Mouse (Mus musculus) frontal cortex, postnatal 14 days (tissue): Measurements from ENCODE around the gene Skint3.
"Not testable (repeated sequence)": the region's sequence is repeated elsewhere in the genome, so short reads cannot be mapped to it uniquely, and the experiment has no call there.

Source experiments
- DNase-seq, 2 experiments: peaks; one replicate each; pipeline ENCODE4 v3.0.0; 2022; ENCODE audit warnings: low spot score in 2 of 2

Skint3 gene

DNA sequence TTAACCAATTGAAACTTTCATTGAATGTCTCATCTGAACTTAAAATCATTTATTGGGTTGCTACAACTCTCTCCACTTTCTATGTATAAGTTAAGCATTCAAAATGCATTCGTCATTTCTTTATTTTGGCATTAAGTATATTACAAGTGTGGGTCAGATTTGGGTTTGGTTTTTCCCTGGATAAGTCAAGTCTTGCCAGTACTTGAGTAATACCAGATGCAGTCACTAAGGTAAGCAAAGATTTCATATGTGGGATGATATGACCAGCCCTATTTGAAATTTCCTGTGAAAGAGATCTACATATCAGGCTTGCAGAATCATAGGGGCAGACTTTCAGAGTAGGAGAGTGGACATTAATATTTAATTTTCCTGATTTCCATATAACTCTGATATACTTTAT lies at the start of gene Skint3:
TSS of gene Skint3 (plus strand) at position 301 of the 400 bp plus-strand sequence.
- no peak for DNase-seq

DNA sequence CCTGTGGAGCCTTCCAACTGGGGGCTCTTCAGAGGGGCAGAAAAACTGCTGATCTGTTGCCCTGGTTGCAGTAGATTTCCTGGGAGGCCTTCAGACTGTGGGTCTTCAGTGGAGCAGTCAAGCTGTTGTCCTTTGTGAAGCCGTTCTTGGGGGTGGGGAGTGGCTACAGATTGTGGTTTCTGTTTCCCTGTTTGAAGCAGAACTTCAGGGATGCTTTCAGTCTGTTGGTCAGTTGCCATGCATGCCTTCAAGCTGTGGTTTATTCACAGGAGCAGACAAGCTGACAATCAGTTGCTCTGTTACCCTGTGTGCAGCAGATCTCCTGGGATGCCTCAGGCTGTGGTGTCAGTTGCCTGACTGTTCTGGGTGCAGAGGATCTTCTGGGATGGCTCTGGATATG lies 11.4 kb downstream of the Skint3 start:
- DNase-seq, result no peak

DNA sequence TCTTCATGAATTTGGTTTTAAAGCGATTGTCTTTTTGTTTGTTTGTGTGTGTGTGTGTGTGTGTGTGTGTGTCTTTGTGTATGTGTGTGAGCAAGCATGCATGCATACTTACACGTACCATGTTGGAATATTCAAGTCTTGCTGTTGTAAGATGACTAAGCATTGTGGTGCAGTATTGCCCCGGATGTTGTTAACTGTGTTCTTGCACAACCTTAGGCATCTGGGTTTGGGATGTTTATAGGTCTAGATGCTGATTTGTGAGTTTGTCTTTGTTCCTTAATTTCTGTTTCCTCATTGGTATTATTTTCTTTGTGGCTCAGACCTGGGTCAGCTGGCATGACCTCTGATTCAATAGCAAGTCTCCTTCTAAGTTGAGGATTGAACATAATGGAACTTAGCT lies 11.9 kb downstream of the Skint3 start:
- DNase-seq, result no peak

DNA sequence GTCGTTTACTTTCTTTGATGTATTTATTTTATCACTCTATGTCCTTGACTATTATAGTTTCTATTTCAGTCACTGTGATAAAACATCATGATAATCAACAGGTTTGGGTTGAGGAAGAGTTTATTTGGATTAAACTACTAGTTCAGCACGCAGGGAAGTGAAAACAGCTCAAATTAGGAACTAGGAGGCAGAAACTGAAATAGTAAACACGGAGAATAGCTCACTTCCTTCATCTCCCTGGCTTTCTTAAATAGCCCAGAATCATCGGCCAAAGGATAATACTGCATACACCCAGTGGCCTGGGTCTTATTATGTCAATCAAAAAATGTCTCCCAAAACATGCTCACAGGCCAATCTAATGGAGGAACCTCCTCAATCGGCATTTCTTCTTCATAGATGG lies 24.0 kb downstream of the Skint3 start:
- no peak for DNase-seq

DNA sequence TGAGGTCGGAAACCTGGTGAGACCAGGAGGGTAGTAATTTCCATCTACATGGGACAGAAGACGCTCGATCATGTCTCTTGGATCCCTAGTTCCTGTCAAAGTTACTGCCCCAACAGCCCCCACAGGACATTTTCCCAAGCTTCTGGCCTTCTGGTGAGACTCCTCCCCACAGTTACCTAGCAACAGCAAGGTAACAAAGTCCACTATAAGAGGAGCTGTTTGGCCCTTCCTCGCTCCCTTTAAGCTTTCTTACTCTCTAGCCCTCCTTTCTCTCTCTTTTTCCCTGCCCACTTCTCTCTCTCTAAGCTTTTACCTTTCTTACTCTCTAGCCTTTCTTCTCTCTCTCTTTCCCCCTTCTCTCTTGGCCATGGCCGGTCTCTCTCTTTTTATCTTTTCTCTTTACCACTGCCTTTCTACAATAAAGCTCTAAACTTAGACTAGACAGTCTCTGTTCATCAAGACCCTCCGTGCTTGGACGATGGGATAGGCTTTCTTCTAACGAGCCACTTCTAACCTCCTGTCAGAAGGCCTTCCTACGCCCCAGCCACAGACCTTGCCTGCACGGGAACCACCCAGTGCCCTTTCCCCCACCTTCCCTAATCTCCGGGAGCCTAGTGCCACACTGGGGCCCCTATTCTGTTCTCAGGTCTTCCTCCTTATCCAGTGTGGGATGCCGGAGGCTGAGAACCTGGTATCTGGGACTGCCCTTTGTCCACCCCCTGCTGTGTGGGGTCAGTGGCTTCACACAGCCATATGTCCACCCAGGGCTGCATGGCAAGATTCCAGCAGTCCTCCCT lies 55.3 kb downstream of the Skint3 start:
- DNase-seq, result no peak

DNA sequence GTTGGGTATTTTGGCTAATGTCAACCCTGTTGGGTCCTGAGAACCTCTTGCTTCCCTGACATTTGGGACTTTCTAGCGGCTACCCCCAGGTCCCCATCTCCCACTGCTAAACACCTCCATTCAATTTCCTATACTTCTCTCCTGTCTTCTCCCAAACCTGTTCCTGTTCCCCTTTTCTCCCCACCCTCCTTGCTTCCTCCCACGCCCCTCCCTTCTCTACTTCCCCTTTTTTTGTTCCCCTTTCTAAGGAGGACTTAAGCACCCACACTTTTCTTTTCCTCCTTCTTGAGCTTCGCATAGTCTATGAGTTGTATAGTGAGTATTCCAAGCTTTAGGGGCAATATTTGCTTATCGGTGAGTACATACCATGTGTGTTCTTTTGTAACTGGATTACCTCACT lies 56.4 kb downstream of the Skint3 start:
- DNase-seq, result no peak

DNA sequence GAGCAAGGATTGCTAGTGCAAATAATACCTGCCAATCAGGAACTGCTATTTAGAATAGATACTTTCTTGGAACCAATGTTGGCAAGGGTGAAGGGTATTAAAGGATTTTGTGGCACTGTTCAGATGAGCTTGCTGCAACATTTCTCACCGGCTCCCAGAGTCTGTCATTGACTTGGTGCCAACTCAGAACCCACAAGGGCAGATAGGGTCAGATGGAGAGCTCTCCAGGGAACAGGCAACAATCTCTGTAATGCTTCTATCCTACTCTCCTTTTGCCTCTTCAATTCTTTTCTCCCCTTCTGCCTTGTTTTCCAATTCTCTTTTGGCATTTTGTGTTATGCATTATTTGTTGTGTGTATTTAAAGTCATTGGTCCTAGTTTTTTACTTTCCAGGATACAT lies 70.3 kb downstream of the Skint3 start:
- DNase-seq, result no peak

DNA sequence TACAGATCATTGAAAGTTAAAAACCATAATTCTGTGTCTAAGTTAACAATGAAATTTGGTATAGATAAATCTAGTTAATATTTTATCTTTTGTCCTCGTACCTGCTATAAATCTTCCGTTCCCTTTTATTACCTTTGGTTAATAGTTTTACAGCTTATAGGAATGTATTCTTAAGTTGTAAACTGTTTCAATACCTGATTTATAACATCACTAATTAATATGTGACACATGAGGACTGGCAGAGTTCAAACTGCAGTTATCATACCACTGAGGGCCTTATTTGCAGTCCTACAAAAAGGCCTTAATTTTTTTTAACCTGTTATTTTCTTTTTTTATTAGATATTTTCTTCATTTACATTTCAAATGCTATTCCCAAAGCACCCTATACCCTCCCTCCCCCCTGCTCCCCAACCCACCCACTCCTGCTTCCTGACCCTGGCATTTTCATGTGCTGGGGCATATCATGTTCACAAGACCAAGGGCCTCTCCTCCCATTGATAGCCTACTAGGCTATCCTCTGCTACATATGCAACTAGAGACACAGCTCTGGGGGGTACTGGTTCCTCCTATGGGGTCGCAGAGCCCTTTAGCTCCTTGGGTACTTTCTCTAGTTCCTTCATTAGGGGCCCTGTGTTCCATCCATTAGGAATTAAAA lies 70.9 kb downstream of the Skint3 start:
- no peak for DNase-seq

DNA sequence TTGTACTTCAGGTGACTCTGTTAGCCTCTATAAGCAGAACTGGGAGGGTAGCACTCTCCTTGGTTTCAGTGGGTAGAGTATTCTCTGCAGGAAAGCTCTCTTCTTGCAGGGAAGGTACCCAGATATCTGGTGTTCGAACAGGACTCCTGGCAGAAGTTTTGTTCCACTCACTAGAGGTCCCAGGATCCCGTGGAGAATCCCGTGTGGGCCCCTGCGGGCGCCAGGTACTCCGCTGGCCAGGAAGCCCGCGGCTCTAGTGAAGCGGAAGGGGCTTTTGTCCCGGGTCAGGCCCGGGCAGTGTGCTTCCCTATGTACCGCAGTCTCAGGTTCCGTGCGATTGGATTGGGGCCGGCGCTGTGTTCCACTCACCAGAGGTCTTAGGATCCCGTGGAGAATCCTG lies 117.1 kb downstream of the Skint3 start:
- not testable (repeated sequence) for DNase-seq
